Mouse (Mus musculus) retina, postnatal 7 days (tissue): ENCODE data around the gene B2m.
"Not testable (repeated sequence)": the region's sequence is repeated elsewhere in the genome, so short reads cannot be mapped to it uniquely, and the experiment has no call there.

Experiments
- DNase-seq: peaks from one replicate; pipeline ENCODE4 v3.0.0-alpha.2; 2012; ENCODE audit warnings: low read depth, low spot score

B2m gene

DNA sequence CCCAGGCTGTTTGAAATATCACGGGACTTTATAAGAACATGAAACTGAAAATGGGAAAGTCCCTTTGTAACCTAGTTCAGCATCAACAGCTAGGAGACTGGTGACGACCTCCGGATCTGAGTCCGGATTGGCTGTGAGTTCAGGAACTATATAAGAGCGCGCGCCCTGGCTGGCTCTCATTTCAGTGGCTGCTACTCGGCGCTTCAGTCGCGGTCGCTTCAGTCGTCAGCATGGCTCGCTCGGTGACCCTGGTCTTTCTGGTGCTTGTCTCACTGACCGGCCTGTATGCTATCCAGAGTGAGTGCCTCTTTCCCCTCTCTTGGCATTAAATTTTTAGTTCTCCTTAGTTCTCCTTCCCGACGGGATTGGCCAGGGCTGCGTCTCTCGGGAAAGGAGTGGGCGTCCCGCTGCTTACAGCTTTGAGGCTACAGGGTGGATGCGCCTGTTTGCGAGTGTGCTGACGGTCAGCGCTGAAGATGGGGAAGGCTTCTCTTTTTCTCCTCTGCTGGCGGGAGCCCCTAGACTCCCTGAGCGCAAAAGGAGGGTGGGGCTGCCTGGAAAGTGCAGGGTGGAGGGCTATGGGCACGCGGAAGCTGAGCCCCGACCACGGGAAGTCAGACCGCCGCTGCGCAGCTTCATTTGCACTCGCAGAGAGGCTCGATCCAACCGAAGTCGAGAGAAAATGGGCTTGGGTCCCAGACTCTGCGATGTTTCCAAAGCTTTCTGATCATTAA lies at the start of gene B2m:
Gene B2m, plus strand, starts transcription at position 179 of the 734 bp plus-strand sequence.
- peak; percentile 81 for DNase-seq

DNA sequence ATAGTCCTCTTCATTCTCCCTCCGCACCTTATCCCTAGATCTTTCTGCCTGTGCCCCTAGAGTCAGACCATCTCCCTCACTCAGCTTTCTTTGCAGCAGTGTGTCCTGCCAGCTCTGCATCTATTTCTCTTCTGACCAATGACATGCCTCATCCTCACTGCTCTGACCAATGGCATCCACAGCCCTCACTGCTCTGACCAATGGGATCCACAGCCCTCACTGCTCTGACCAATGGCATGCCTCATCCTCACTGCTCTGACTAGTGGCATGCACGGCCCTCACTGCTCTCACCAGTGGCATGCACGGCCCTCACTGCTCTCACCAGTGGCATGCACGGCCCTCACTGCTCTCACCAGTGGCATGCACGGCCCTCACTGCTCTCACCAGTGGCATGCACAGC lies 49.8 kb upstream of the B2m start:
- not testable (repeated sequence) for DNase-seq

DNA sequence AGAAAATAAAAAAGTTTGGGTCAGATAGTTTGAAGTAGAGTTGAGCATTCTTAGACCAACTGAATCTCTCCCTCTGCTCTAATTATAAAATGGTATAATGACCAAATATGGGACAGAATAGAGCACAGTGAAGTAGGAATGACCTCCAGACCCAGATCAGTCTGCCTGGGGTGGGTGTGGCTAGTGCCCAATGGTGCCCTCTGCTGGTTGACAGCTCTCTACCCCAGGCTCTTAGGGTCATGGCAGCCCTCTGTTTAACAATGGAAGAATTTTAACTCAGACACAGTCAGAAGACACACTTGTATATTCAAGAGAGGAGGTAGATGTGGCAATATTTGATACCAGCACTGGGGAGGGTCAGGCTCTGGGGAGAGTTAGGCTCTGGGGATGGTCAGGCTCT lies 45.4 kb upstream of the B2m start:
- no peak for DNase-seq

DNA sequence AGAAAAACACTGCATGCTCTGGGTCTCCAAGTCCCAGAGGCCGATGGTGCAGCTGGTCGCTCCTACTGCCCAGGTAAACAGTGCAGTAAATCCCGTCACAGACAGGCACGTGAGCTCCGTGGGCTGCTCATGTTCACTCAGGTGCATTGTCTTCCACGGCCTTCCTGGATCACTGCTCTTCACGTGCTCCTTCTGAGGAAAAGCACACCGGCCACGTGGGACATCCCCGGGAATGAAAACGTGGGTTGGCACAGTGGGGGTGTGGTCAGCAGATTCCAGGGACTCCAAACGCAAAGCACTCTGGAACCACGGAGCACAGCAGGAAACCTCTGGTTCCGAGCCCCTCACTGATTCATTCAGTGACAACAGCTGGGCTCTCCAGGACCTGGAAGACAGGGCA lies 39.4 kb upstream of the B2m start:
- no peak for DNase-seq

DNA sequence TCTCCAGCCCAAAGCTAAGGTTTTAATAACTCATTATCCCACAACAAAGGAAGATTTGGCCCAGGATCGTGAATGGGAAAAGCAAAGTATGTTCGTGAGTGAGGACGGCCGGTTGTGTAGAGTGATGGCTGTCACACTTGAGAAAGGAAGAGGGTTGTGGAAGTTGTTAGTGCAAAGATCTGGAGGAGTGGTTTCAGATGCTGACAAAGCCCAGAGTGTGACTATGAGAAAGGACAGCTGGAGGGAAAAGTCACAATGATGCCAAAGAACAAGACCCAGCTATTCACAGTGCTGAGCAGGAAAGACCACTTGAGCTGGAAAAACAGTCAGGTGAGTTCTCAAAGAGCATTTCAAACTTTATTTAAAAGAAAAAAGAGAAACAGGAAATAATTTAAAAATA lies 37.8 kb upstream of the B2m start:
- DNase-seq = no peak

DNA sequence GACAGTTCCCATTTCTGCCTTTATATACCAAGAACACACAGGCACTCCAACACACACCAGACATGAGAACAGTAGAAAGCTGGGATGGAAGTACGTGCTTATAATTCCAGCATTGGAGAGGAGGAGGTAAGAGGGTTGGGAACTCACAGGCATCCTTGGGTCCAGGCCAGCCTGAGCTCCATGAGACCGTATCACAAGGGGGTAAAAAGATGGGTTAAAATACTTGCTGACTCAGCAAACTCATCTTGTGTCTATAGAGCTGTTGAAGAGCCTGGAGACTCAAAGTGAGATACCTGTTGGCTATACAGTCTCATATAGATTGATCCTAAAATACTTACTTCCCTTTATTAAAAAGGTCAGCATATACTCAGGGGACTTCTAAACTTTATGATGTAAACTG lies 30.6 kb upstream of the B2m start:
- no peak for DNase-seq

DNA sequence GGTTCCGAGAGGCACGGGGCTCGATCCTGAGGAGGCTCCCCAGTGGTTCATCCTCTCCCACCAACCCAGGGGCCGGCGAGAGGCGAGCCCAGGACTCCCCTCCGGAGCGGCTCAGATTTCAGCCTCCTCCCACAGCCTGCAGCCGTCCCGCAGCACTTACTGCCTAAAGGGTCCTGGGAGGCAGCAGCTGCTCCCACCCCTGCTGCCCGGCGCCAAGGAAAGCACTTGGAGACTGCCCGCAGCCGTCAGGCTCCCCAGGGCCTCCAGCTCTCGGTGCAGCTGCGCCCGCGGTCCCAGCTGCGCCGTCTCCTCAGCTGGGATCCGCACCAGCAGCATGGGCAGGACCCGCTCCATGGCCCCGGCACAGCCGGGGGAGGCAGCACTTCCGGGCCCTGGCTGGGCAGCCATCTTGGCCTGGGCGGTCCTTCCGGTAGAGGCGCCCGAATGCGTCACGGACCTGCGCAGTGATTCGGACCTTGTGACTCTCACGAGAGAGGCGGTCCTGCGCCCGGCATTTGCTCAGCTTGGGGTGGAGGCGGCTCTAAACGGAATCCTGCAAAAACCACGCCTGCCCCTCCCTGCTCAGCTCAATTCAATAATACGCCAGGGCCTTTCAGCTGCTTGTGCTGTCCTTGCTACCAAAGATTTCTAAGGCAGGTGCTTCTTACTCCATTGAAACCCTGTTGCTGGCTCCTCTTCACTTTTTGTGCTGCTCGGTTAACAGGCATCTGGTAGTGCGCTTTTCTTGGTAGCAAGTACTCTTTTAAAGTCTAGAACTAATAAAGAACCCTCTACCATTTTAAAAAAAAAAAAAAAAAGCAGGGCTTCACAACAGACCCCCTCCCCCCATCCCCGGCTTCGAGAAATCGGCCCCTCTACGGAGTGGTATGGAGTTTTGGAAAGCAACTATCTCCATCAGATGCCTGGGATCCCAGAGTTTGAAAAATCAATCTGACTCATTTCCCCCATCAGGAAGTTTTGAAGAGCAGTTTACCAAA lies 29.2 kb upstream of the B2m start, which contains the start of gene Spg11:
Gene Spg11, minus strand, starts transcription at position 426 of the 998 bp plus-strand sequence.
- peak; percentile 92 for DNase-seq

DNA sequence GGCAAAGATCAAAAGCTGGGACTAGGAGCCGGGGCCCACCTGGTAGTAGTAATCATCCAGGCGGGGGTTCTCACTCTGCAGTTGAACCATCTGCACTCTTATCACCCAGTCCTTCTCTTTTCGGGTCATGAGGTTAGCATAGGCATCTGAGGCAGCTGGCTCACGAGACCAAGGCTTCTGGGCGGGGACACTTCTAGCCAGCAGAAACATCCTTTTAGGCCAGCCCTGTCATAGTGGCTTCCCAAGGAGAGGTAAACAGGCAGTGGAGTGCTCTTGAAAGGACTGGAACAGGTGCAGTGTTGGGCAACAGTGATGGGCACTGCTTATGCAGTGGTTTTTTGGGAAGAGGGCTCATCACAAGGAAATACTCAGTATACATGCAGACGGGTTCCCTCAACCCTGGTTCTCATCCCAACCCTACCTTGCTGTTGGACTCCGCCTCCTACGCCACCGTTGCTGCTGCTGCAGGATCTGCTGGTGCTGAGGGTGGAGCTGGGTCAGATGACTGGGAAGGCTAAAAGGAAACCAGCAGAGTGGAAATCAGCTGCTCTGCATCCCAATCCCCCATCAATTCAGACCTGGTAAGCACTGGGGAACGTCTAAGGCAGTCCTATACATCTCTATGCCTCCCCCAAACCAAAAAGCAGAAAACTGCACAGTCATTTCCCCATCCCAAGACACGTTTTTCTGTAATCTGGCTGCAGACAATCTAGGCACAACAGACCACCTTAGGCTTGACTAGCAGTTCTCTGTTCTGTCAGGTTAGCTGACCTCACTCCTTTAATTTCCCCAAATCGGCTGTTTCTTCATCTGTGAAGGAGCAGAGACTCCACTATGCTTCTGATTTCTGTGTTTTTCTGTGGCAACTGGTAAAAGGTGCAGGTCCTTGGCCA lies 21.6 kb upstream of the B2m start:
- no peak for DNase-seq

DNA sequence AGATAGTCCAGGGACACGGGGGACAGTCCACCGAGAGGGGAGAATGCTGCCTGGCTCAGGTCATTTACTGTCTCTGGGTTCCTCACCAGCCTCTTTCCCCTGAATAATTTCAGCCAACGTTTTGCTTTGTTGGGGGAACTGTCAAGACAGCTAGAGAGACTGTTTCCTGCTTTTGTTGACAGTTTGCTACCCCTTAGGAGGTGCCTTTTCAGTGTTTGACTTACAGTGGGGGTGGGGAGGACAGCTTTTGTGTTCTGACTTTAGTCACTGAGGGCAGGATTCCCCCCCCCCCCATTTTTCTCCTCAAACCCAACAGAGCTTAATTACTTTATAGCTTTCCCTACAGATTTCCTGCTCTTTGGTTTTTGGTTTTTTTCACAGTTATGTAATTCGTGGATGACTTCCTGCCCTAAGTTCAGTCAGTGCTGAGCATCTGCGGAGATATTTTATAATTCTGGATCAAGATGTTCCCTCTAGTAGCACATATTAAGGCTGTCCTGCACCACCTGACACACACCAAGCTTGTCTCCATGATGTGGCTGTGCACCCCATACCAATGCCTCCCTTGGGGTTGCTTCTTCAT lies 20.6 kb upstream of the B2m start:
- no peak for DNase-seq

DNA sequence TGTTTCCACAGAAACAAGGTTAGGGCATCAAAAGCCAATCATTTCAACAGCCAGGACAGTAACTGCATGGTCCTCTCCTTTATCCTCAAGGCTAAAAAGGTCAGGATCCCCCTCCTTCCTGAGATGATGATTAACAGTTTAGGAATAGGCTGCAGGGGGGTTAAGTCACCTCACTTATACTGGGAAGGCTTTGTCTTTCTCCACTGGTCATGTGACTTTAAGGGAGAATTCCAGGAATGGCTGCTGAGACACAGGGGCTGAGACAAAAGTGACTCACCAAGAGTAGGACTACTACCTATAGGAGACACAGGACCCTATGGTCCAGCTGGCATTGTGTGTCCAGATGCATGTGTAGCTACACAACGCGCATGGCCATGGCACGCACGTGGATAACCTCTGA lies 19.9 kb upstream of the B2m start:
- no peak for DNase-seq

DNA sequence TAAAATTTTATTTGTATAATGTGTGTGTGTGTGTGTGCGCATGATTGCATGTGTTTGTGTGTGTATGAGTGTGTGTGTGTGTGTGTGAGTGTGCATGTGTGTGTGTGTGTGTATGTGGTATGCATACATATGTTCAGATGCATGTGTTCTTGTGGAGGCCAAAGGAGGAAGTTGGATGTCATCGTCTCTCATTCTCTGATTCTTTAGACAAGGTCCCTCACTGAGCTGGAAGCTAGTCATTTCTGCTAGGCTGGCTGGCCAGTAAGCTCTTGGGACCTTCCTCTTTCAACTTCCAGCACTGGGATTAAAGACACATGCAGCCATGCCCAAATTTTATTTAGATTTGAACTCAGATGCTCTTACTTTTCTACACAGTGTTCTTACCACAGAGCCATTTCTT lies 15.4 kb upstream of the B2m start:
- no peak for DNase-seq

DNA sequence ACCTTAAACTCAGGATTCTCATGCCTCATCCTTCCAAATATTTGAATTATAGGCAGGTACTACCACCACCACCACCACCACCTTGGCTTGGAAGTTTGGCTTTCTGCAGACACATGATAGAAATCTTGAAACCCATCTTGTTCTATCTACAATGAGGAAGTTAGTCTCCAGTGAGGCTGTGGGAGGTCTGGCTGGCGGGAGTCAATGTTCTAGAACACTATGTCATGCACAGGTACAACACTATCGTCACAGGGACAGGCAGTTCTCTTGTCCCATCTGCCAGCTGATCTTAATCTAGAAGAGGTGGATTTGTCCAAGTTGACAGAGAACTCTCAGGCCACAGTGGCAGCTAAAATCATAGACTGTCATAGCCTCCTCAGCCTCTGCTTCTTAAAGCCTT lies 14.9 kb upstream of the B2m start:
- DNase-seq = no peak

DNA sequence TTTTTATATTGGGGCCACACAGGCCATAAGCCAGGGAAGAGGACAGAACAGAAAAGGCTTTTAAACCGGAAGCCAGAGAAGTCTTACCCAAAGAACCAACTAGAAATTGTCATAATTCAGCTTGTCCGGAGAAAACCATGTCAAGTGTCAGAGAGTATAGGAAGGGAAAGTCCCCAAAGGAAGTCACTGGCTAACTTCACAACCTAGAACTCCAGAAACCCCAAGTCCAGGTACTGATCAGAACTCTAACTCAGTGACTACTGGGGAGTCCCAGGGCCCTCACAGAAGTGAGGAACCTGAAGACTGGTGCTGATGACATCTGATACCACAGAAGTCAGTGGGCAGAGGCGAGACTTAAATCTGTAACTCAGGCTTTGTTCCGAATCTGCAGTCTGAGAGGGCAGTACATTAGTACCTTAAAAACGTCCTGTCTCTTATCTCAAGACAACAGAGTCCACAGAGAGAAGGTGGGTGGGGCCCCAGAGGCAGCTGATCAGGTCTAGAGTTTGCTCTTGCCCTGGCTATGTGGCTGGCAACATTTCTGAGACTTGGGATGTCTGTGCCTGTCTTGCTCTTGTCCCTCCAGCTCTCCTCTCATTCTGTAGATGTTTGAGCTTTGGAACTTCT lies 9.5 kb upstream of the B2m start:
- no peak for DNase-seq

DNA sequence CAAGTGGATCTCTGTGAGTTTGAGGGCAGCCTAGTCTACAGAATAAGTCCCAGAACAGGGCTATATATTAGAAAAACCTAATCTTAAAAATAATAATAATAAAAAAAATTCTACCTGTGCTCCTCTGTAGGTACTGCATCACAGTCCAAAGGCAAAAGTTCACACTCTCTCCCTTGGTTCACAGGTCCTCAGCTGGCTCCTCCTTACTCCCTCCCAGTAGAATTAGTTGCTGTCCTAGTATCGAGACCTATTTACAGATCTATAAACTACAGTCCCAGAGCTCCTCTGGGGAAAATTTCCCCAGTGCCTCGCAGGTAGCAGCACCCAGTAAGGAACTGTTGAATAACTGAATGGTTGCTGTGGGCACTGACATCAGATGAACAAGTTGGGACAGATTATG lies 6.7 kb upstream of the B2m start:
- DNase-seq = no peak

DNA sequence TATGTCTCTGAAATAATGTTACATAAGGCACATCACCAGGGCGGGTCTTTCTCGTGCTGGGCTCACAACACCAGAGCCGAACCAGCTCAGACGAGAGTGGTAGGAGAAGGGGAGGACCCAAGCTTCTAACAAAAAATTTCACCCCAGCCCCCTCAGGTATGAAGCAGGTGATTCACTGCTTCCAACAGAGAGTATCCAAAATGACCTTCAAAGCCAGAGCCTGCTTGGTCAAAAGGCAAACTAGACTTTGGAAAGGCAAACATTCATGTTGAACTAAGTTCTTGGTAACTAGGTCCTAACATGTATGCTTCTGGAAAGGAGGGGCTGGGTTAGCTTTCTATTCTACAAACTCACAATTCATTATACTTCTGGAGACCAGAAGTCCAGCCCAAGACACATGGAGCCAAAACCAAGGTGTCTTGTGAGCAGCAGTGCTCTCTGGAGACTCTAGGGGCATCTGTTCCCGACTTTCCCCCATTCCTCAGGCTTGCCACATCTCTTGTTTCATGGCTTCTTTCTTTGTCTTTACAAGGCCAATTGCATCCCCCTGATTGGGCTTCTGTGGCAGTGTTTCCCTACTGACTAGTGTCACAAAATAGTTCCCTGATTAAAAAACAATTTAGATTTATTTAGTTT lies 6.0 kb upstream of the B2m start:
- no peak for DNase-seq

DNA sequence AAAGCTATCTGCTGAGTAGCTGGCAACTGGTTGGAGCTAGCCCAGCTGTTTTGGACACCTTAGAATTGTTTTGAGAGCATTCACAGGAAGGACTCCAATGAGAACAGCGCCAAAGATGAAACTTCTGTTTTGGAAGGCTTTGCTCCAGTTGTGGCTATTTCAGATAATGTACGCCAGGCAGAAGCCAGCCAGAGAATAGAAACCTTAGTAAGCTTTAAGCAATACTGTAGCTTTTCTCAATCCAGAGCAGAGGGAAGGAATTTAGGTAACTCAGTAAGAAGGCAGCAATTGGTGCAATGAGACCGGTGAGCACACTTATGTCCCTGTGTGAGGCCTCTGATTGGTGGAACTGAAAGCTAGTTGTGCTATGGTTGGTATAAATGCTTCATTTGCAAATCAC lies 4.4 kb upstream of the B2m start:
- no peak for DNase-seq

DNA sequence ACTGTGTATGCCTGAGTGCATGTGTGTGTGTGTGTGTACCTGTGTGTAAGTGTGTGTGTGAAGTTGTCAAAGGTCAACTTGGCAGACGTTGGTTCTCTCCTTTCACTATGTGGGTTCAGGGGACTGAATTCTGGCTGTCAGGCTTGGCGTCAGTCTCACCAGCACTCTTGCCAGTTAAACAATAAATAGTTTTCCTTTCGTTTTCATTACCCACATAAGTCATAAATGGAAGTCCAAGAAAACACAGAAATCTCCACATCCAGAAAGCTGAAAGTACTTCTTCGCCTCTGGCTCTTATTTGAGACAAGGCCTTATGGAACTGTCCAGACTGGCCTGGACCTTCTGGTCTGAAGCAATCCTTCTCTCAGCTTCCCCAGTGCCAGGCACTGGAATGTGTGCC lies 1.7 kb upstream of the B2m start:
- no peak for DNase-seq

DNA sequence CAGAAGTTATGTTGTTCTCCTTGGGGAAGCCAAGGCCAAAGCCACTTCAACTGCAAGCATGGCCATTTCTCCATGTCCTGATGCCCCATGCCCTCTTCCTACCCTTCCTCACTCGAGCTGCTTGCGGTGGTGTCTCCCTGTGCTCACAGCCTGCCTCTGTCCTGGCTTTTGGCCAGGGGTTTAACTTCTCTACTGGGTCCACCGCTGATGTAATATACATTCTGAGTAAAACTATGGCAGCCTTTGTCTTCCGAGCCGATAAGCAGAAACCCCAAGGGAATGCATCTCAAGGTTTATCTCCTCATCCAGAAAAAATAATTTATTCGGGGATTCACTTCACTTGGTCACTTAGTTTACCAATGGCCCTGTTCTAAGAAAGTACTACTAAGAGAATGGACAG lies 799 bp upstream of the B2m start:
- DNase-seq = no peak

DNA sequence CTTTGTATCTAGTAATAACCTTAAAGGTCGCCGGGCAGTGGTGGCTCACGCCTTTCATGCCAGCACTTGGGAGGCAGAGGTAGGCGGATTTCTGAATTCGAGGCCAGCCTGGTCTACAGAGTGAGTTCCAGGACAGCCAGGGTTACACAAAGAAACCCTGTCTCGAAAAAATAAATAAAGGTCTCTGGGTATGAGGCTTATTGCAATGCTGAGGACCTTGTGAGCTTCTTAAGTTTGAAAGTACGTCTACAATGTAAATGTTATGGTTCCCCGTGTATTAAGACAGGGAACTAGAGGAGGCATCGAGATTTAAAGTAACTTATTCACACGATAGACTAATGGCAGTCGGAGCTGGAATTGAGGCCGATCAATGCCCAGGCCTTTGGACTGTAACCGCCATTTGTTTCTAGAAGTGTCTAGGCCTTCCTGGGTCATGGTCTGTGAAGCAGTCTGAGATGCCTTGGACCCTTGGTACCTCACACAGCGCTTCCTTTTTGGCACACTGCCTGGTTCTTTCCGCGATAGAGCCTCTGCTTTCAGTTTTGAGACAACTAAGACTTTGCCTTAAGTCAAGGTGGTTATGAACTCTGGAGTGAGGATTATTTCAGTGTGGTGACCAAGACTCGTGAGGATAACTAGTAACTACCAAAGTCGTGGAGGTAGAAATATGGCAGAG lies 894 bp downstream of the B2m start:
- no peak for DNase-seq

DNA sequence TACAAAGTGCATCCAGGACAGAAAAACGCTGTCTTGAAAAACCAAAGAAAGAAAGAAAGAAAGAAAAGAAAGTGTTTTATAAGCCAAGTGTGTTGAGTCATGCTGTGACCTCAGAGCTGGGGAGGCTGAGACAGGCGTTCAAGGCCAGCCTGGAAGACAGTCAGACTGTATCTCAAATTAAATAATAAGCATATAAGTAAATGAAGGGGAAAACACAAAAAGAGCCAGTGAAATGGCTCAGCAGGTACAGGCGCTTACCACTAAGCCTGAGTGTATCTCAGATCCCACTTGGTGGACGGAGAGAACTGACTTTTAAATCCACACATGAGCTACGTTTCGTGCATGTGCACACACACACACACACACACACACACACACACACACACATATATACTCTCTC lies 1.8 kb downstream of the B2m start:
- DNase-seq = no peak
